Mouse (Mus musculus): ENCODE measurements around the gene Zfp985. TPM values are rescaled to one million over a fixed set of nuclear protein-coding genes. Genes with fewer than 3 reads are reported as not detected.
"Not testable (repeated sequence)": the region's sequence is repeated elsewhere in the genome, so short reads cannot be mapped to it uniquely, and the experiment has no call there.

Gene Zfp985
- 0.19 and 0.49 TPM in 2 replicates for polyA plus RNA-seq (2015; fragmentation: Nextera tagmentation; extraction: Ambion mirVana)

- 66% methylated on average over 5 of the region's 5 CpGs for WGBS
- not testable (repeated sequence) for ATAC-seq
Observed at GRCm38 (mm10) chr4:147553071-147553470, at the start of gene Zfp985. Zfp985 (plus strand) TSS chr4:147553277.

GRCm38 (mm10) chr4:147509174-147509573, 43.9 kb upstream of the Zfp985 start:
- no peak for DNase-seq (ENCODE audit: low spot score)
- WGBS = 72% methylated on average over 2 of the region's 2 CpGs
- H3K4me2 ChIP-seq (replicated peaks; ENCODE audit: low read depth, low read length) = no peak overlapping the region

More at GRCm38 (mm10) chr4:147553071-147553470, at the start of gene Zfp985:
- H3K9ac ChIP-seq (replicated peaks; ENCODE audit: low read depth); DNase-seq (ENCODE audit: low spot score); H3K4me2 ChIP-seq (replicated peaks; ENCODE audit: low read depth, low read length); H3K9me3 ChIP-seq (ENCODE audit: low read length); H3K27ac ChIP-seq (ENCODE audit: low read length); H3K27me3 ChIP-seq (replicated peaks; ENCODE audit: insufficient read depth, low read length); H3K36me3 ChIP-seq (ENCODE audit: insufficient read depth, low read length); H3K4me3 ChIP-seq (ENCODE audit: low read depth, low read length); H3K4me1 ChIP-seq (ENCODE audit: insufficient read depth, low read depth, low read length): not testable (repeated sequence)

DNA sequence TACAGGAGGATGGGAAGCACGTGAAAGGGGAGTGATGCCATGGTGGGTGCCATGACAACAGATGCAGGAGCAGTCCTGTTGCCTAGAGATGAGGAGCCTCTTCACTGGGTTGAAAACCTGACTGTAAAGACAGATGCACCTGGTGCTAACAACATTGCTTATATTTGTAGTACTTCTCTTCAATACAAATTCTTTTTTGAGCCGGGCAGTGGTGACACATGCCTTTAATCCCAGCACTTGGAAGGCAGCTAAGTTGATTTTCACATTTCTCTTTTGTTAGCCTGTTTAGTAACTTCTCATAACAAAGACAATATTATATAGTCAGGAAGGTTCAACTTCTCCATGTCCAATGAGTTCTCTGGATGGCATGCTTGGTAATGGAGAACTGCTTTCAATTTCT, 34.1 kb upstream of the Zfp985 start:
- 64% methylated on average over 2 of the region's 2 CpGs for WGBS
- Histone ChIP-seq H3K4me1 (ENCODE audit: insufficient read depth, low read depth, low read length) (no peaks in the 10 kb centered on the region), H3K4me3 (ENCODE audit: low read depth, low read length) (no peak overlapping the region), H3K9ac (replicated peaks; ENCODE audit: low read depth) (no peak overlapping the region), H3K4me2 (replicated peaks; ENCODE audit: low read depth, low read length) (no peak overlapping the region), H3K9me3 (ENCODE audit: low read length) (peaks cover 40% of the 10 kb centered on the region), H3K27me3 (replicated peaks; ENCODE audit: insufficient read depth, low read length) (no peaks in the 10 kb centered on the region), H3K27ac (ENCODE audit: low read length) (no peak overlapping the region), H3K36me3 (ENCODE audit: insufficient read depth, low read length) (no peaks in the 10 kb centered on the region)
- TF ChIP-seq EP300 (IDR thresholded peaks at IDR 0.05) = no peak
- no peak for TF ChIP-seq CTCF (IDR thresholded peaks at IDR 0.05)
- DNase-seq (ENCODE audit: low spot score) (no peak), ATAC-seq (peak; percentile 13; the same call in 1 of the 2 replicates)

More at GRCm38 (mm10) chr4:147509174-147509573, 43.9 kb upstream of the Zfp985 start:
- TF ChIP-seq CTCF (IDR thresholded peaks at IDR 0.05) = no peak
- TF ChIP-seq EP300 (IDR thresholded peaks at IDR 0.05) = no peak
- Histone ChIP-seq H3K27me3 (replicated peaks; ENCODE audit: insufficient read depth, low read length) (no peaks in the 10 kb centered on the region), H3K9me3 (ENCODE audit: low read length) (peaks cover 8% of the 10 kb centered on the region; the same call in 1 of the 2 replicates), H3K4me3 (ENCODE audit: low read depth, low read length) (no peak overlapping the region), H3K27ac (ENCODE audit: low read length) (no peak overlapping the region), H3K9ac (replicated peaks; ENCODE audit: low read depth) (no peak overlapping the region), H3K4me1 (ENCODE audit: insufficient read depth, low read depth, low read length) (no peaks in the 10 kb centered on the region), H3K36me3 (ENCODE audit: insufficient read depth, low read length) (no peaks in the 10 kb centered on the region)
- no peak for ATAC-seq

DNA sequence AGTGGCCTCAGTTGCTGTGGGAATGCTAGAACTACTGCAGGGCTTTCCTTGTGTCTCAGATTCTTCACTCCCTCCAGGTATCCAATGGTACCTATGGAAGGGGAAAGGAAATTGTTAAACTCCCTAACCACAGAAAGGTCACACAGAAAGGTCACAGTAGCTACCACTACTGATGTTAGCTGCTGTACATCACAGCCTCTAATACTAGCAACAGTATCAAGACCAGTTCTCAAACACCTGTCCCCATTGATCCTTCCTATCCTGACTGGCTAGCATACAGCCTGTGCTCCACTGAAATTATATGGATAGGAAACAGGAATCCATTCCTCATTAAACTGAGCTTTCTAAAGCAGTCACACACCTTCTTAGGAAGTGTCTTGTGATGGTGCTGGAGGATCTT, 33.0 kb upstream of the Zfp985 start:
- peaks cover 46% of the 10 kb centered on the region for H3K9me3 ChIP-seq (ENCODE audit: low read length)
- ATAC-seq (0 out of 2 replicates have a peak, but pooled peaks have one; percentile 4), DNase-seq (ENCODE audit: low spot score) (no peak)
- no peak overlapping the region for H3K9ac ChIP-seq (replicated peaks; ENCODE audit: low read depth)
- no peak overlapping the region for H3K4me3 ChIP-seq (ENCODE audit: low read depth, low read length)
- no peak overlapping the region for H3K4me2 ChIP-seq (replicated peaks; ENCODE audit: low read depth, low read length)
- H3K27ac ChIP-seq (ENCODE audit: low read length) = no peak overlapping the region
- H3K36me3 ChIP-seq (ENCODE audit: insufficient read depth, low read length) = no peaks in the 10 kb centered on the region
- H3K4me1 ChIP-seq (ENCODE audit: insufficient read depth, low read depth, low read length) = no peaks in the 10 kb centered on the region
- TF ChIP-seq CTCF (IDR thresholded peaks at IDR 0.05) = no peak
- TF ChIP-seq EP300 (IDR thresholded peaks at IDR 0.05) = no peak
- H3K27me3 ChIP-seq (replicated peaks; ENCODE audit: insufficient read depth, low read length) = no peaks in the 10 kb centered on the region

DNA sequence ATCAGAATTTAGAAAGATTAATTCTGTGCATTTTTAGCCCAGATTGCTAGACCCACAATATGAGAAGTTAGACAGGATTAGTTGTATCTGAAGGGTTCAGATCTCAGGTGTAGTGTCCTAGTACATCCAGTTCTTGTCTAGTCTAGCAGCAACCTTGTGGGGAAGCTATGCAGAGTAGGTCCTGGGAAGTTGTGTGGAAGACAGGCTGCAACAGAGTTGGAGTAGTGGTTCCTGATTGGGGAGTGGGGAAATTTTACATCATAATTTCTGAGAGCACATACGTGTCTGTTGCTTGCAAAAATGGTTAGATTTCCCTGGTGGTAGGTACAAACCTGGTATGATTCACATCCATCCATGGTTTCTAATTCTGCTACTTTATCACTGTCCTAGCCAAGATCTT, 28.0 kb upstream of the Zfp985 start:
- H3K4me2 ChIP-seq (replicated peaks; ENCODE audit: low read depth, low read length) = no peak overlapping the region
- H3K4me1 ChIP-seq (ENCODE audit: insufficient read depth, low read depth, low read length) = no peaks in the 10 kb centered on the region
- H3K36me3 ChIP-seq (ENCODE audit: insufficient read depth, low read length) = no peaks in the 10 kb centered on the region
- ATAC-seq (no peak), DNase-seq (ENCODE audit: low spot score) (no peak)
- H3K27me3 ChIP-seq (replicated peaks; ENCODE audit: insufficient read depth, low read length) = no peaks in the 10 kb centered on the region
- H3K4me3 ChIP-seq (ENCODE audit: low read depth, low read length) = no peak overlapping the region
- WGBS = 76% methylated on average over 1 of the region's 1 CpGs
- no peak overlapping the region for H3K27ac ChIP-seq (ENCODE audit: low read length)
- H3K9ac ChIP-seq (replicated peaks; ENCODE audit: low read depth) = no peak overlapping the region
- peaks cover 31% of the 10 kb centered on the region for H3K9me3 ChIP-seq (ENCODE audit: low read length)
- TF ChIP-seq EP300 (IDR thresholded peaks at IDR 0.05) = no peak
- TF ChIP-seq CTCF (IDR thresholded peaks at IDR 0.05) = no peak

- DNase-seq (ENCODE audit: low spot score) (no peak), ATAC-seq (no peak)
- WGBS = 75% methylated on average over 1 of the region's 1 CpGs
- Histone ChIP-seq H3K9me3 (ENCODE audit: low read length) (peaks cover 17% of the 10 kb centered on the region; the same call in 1 of the 2 replicates), H3K36me3 (ENCODE audit: insufficient read depth, low read length) (no peaks in the 10 kb centered on the region), H3K4me1 (ENCODE audit: insufficient read depth, low read depth, low read length) (no peaks in the 10 kb centered on the region), H3K27me3 (replicated peaks; ENCODE audit: insufficient read depth, low read length) (no peaks in the 10 kb centered on the region), H3K4me2 (replicated peaks; ENCODE audit: low read depth, low read length) (no peak overlapping the region), H3K9ac (replicated peaks; ENCODE audit: low read depth) (no peak overlapping the region), H3K27ac (ENCODE audit: low read length) (no peak overlapping the region), H3K4me3 (ENCODE audit: low read depth, low read length) (no peak overlapping the region)
- no peak; the same call in 1 of the 2 replicates for TF ChIP-seq CTCF (IDR thresholded peaks at IDR 0.05)
- TF ChIP-seq EP300 (IDR thresholded peaks at IDR 0.05) = no peak
Observed at GRCm38 (mm10) chr4:147530366-147530765, 22.7 kb upstream of the Zfp985 start.

GRCm38 (mm10) chr4:147535916-147536315, 17.2 kb upstream of the Zfp985 start:
- H3K27ac ChIP-seq (ENCODE audit: low read length); H3K27me3 ChIP-seq (replicated peaks; ENCODE audit: insufficient read depth, low read length); H3K36me3 ChIP-seq (ENCODE audit: insufficient read depth, low read length); ATAC-seq; H3K4me1 ChIP-seq (ENCODE audit: insufficient read depth, low read depth, low read length); H3K4me3 ChIP-seq (ENCODE audit: low read depth, low read length); H3K4me2 ChIP-seq (replicated peaks; ENCODE audit: low read depth, low read length); DNase-seq (ENCODE audit: low spot score); H3K9ac ChIP-seq (replicated peaks; ENCODE audit: low read depth): not testable (repeated sequence)
- H3K9me3 ChIP-seq (ENCODE audit: low read length) = peaks cover 17% of the 10 kb centered on the region
